Mouse (Mus musculus): ENCODE results near the gene Rbm20. TPM values are rescaled to one million over a fixed set of nuclear protein-coding genes. Genes with fewer than 3 reads are reported as not detected.

Gene Rbm20
- total and polyA plus RNA-seq, 3 experiments, result 0.05 to 0.56 (median 0.08) TPM

DNA sequence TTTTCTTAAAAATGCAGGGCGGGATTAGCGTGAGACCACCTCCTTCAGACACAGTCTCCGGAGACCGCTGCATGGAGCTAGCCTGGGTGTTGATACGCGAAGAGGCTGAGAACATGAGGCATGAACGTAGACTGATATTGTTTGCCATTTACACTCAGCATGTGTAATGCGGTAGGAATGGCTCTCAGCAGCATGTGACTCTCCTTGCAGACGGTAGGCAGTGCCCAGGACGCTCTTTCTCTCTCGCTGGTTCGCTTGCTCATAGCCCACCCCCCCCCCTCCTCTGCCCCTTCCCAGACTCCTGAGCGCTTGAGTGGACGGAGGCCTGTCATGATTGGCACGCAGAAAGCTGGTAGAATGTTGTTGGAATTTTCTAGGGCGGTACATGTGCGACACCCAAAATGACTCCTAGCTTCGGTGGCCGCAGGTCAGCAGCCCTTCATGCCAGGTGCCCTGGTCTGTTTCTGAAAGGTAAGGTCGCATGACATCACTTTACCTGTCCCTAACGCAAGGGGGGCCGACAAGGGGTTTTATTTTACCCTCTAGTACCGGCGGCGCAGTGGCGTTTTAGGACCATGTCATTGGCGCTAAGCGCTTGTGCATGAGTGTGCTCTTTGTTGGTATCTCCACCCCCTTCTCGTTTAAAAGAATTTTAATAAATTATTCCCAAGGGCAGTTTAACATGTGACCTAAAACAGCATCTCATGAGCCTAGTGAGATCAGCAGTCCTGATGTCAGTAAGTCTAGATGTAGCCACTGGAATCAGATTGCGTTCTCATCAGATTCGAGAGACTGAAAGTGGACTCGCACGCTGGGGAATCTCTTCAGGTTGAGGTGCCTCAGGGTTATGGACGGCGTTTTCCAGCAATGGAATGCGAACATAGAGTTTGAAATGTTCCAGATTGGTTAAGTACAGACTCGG, 116.1 kb downstream of the Rbm20 start:
- Histone ChIP-seq H3K79me2 (replicated peaks; ENCODE audit: control insufficient read depth, extremely low read depth, insufficient read depth, poor library complexity, severe bottlenecking) (no peaks in the 10 kb centered on the region), H3K9ac (ENCODE audit: insufficient read depth, low read depth) (no peak overlapping the region), H3K4me2 (ENCODE audit: insufficient read depth, low read depth, poor library complexity, severe bottlenecking) (no peak overlapping the region), H3K27ac (ENCODE audit: insufficient read depth, low read depth) (no peak overlapping the region), H3K4me1 (ENCODE audit: control insufficient read depth in 1 of 2, insufficient read depth in 2 of 2) (peaks cover 2 to 17% of the 10 kb centered on the region in 2 experiments; a peak in 3 of 4 replicates), H3K9me3 (replicated peaks; ENCODE audit: low read length) (no peaks in the 10 kb centered on the region), H3K4me3 (replicated peaks in 1 of 3; ENCODE audit: low read depth in 2 of 3, low read length in 2 of 3, poor library complexity in 1 of 3) (no peak overlapping the region), H3K36me3 (replicated peaks in 1 of 2; ENCODE audit: control insufficient read depth in 1 of 2, insufficient read depth in 1 of 2, low read length in 1 of 2) (no peaks in the 10 kb centered on the region), H3K27me3 (replicated peaks) (no peaks in the 10 kb centered on the region)
- no peak for DNase-seq (ENCODE audit: extremely low read depth)
- TF ChIP-seq EP300 (IDR thresholded peaks at IDR 0.05; ENCODE audit: low read length) (no peak), TBP (conservative IDR thresholded peaks at IDR 0.05; ENCODE audit: low read depth, low read length) (no peak)
- in situ Hi-C loops (cut with MboI; ENCODE audit: low pct_ligation_motif_present, low pct_unique_long_range_greater_than_20kb, low sequenced_read_pairs), result no loop called here
- dilution Hi-C loops (cut with MboI; ENCODE audit: extremely low pct_ligation_motif_present, extremely low pct_unique_long_range_greater_than_20kb, low sequenced_read_pairs), result no loop called here

DNA sequence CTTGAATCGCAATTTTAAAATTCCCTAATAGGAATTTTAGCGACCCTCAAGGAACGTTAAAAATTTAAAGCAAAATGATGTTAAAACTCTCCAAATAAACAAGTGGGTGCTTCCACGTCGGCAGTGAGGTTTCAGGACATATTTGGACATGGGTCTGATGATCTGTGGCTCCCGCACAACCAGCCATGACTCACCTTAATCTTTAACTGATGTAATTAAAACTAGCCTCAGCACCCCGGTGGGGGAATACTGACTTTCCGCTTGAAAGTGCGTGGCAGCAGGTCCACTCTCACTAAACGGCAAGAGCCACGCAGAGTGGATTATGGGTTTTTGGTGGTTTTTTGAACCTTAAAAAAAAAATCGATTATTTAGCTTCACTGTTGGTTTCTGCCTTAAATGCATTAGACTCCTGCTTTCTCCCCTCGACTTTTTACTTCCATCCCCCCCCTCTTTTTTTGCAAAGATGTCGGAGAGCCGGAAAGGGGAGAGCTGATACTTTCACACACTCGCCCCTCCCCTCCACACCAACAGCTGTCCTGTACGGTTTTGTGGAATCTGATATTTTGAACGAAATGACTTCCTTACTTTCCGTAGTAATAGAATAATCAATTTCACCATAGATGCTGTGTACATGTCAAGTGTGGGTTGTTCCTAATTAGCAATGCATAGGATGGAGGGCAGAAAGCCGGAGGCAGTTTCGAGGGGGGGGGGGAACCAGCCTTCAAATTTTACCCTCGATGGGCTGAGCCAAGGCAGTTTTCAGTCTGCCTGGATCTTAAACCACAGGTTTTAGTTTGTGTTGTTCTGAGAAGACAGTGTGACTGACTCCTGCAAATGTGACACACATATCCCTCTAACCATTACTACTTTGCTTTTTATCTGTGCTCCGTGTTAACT, 117.1 kb downstream of the Rbm20 start:
- H3K9ac ChIP-seq (ENCODE audit: insufficient read depth, low read depth), result no peak overlapping the region
- DNase-seq (ENCODE audit: extremely low read depth), result no peak
- H3K27ac ChIP-seq (ENCODE audit: insufficient read depth, low read depth), result no peak overlapping the region
- H3K9me3 ChIP-seq (replicated peaks; ENCODE audit: low read length), result no peaks in the 10 kb centered on the region
- in situ Hi-C loops (cut with MboI; ENCODE audit: low pct_ligation_motif_present, low pct_unique_long_range_greater_than_20kb, low sequenced_read_pairs), result no loop called here
- H3K4me3 ChIP-seq (replicated peaks in 1 of 3; ENCODE audit: low read depth in 2 of 3, low read length in 2 of 3, poor library complexity in 1 of 3), result no peak overlapping the region
- H3K79me2 ChIP-seq (replicated peaks; ENCODE audit: control insufficient read depth, extremely low read depth, insufficient read depth, poor library complexity, severe bottlenecking), result no peaks in the 10 kb centered on the region
- peaks cover 2 to 17% of the 10 kb centered on the region in 2 experiments; a peak in 3 of 4 replicates for H3K4me1 ChIP-seq (ENCODE audit: control insufficient read depth in 1 of 2, insufficient read depth in 2 of 2)
- no peaks in the 10 kb centered on the region for H3K36me3 ChIP-seq (replicated peaks in 1 of 2; ENCODE audit: control insufficient read depth in 1 of 2, insufficient read depth in 1 of 2, low read length in 1 of 2)
- no peak overlapping the region for H3K4me2 ChIP-seq (ENCODE audit: insufficient read depth, low read depth, poor library complexity, severe bottlenecking)
- TF ChIP-seq MYC (IDR thresholded peaks at IDR 0.05; ENCODE audit: low read depth, low read length) (no peak), ELF1 (IDR thresholded peaks at IDR 0.05; ENCODE audit: low read depth, low read length) (no peak), USF2 (conservative IDR thresholded peaks at IDR 0.05; ENCODE audit: low read depth, low read length) (no peak), CHD2 (IDR thresholded peaks at IDR 0.05; ENCODE audit: low read length) (no peak), SMC3 (IDR thresholded peaks at IDR 0.05; ENCODE audit: low read depth, low read length) (no peak), JUN (IDR thresholded peaks at IDR 0.05; ENCODE audit: insufficient read depth, low read depth, low read length) (no peak), PAX5 (IDR thresholded peaks at IDR 0.05; ENCODE audit: low read length) (no peak)
- H3K27me3 ChIP-seq (replicated peaks), result no peaks in the 10 kb centered on the region
- dilution Hi-C loops (cut with MboI; ENCODE audit: extremely low pct_ligation_motif_present, extremely low pct_unique_long_range_greater_than_20kb, low sequenced_read_pairs), result no loop called here

DNA sequence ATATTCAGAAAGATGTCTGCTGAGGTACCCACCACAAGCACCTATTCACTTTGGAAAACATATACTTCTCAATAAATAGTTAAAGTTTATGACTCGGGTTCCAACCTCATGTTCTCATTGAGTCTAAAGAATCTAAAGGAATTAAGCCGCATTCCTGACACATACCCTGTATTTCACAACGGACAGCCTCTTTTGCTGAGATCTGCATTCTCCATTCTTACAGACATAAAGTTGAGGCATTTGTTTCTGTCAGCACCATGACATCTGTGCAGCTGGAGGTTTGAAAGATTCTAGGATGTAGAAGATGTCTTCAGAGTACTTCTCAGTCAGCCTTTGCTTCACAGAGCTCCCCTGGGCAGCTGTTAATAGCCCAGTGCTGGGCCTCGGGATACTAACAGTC, 117.9 kb downstream of the Rbm20 start:
- H3K4me2 ChIP-seq (ENCODE audit: insufficient read depth, low read depth, poor library complexity, severe bottlenecking), result no peak overlapping the region
- H3K36me3 ChIP-seq (replicated peaks in 1 of 2; ENCODE audit: control insufficient read depth in 1 of 2, insufficient read depth in 1 of 2, low read length in 1 of 2), result no peaks in the 10 kb centered on the region
- dilution Hi-C loops (cut with MboI; ENCODE audit: extremely low pct_ligation_motif_present, extremely low pct_unique_long_range_greater_than_20kb, low sequenced_read_pairs), result no loop called here
- H3K4me3 ChIP-seq (replicated peaks in 1 of 3; ENCODE audit: low read depth in 2 of 3, low read length in 2 of 3, poor library complexity in 1 of 3), result no peak overlapping the region
- H3K27me3 ChIP-seq (replicated peaks), result no peaks in the 10 kb centered on the region
- H3K79me2 ChIP-seq (replicated peaks; ENCODE audit: control insufficient read depth, extremely low read depth, insufficient read depth, poor library complexity, severe bottlenecking), result no peaks in the 10 kb centered on the region
- DNase-seq (ENCODE audit: extremely low read depth), result no peak
- peaks cover 2 to 19% of the 10 kb centered on the region in 2 experiments; a peak in 3 of 4 replicates for H3K4me1 ChIP-seq (ENCODE audit: control insufficient read depth in 1 of 2, insufficient read depth in 2 of 2)
- in situ Hi-C loops (cut with MboI; ENCODE audit: low pct_ligation_motif_present, low pct_unique_long_range_greater_than_20kb, low sequenced_read_pairs), result no loop called here
- no peak for TF ChIP-seq JUN (IDR thresholded peaks at IDR 0.05; ENCODE audit: insufficient read depth, low read depth, low read length)
- no peak for TF ChIP-seq ZNF384 (IDR thresholded peaks at IDR 0.05; ENCODE audit: low read depth, low read length)
- no peak for TF ChIP-seq MAX (IDR thresholded peaks at IDR 0.05; ENCODE audit: low read length)
- TF ChIP-seq ZC3H11A (IDR thresholded peaks at IDR 0.05; ENCODE audit: low read depth, low read length), result no peak
- TF ChIP-seq IRF4 (IDR thresholded peaks at IDR 0.05; ENCODE audit: low read depth, low read length), result no peak
- TF ChIP-seq JUND (conservative IDR thresholded peaks at IDR 0.05; ENCODE audit: low read depth, low read length), result no peak
- TF ChIP-seq RAD21 (IDR thresholded peaks at IDR 0.05; ENCODE audit: low read depth, low read length), result no peak
- H3K27ac ChIP-seq (ENCODE audit: insufficient read depth, low read depth), result no peak overlapping the region
- H3K9me3 ChIP-seq (replicated peaks; ENCODE audit: low read length), result no peaks in the 10 kb centered on the region
- H3K9ac ChIP-seq (ENCODE audit: insufficient read depth, low read depth), result no peak overlapping the region

All from CH12.LX (cell line).